Mouse (Mus musculus) cerebellum, adult 9-10 months (tissue): Measurements from ENCODE around the gene Nr3c2.

Experiments
- DNase-seq: peaks from one replicate; pipeline ENCODE4 v3.0.0; 2022

The Nr3c2 gene

DNA sequence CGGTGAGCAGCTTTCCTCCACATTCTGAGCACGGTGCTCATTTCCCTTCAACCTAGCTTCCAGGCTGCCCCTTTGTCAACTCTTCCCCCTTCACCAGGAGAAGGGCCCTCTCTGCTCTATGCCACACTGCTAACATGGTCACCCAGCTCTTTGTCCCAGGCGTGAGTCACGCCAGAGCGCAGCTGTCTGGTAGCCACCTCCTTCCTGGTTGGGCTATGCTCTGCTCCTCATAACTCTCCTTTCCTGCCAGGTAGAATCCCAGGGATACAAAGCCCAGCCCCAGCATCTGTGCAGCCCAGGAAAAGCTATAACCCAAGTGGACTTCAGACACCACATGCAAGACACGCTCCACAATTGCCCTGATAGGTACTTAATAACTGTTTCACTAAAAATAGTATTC lies 362.0 kb downstream of the Nr3c2 start:
- no peak for DNase-seq

DNA sequence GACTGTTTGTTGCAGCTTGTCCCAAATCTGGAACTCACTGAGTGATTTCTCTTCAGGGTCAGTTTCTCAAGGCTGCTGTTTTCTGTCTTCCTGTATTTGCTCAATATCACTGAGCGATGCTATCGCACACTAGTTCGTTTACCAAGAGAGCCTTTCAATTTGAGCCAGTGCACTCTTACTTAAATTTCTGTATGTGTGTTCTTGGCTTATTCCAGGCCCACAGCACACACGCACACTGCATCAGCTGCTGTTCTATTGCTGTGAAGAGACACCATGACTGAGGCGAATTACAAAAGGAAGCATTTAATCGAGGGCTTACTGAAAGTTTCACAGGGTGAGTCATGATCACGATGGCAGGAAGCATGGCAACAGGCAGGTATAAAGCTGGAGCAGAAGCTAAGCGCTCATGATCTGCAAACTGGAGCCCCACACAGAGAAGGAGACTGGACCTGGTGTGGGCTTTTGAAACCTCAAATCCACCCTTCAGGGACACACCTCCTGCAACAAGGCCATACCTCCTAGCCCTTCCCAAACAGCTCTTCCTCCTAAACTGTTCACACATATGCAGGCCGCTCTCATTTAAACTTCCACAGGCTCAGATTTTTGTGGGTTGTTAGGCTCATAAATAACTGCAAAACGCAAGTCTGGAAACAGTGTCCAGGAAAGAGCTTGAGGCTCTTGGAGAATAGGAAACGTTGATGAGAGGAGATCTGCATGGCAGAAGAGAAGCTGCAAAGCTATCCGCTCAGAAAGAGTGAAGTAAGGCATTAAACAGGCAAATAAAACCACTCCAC lies 363.2 kb downstream of the Nr3c2 start:
- no peak for DNase-seq

GRCm38 (mm10) chr8:77267941-77268405 lies 368.7 kb downstream of the Nr3c2 start:
- no peak for DNase-seq

GRCm38 (mm10) chr8:77272136-77272535 lies 372.9 kb downstream of the Nr3c2 start:
- no peak for DNase-seq

DNA sequence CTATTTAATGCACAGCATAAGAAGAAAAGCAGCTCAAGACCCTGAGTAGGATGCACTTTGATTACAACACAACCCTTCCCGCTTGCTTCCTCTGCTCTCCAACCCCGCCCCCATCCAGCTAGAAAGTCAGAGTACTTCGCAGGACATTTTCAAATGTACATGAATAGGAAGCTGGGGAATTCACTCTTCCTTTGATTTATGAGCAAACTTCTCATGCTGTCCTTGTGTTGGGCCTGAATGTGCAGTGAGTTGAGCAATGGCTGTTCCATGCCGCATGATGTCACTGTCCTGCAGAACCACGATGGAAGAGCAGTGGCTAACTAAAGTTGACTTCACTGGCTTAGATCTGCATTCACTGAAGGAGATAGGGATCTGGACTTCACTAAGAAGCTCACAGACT lies 376.3 kb downstream of the Nr3c2 start:
- no peak for DNase-seq

DNA sequence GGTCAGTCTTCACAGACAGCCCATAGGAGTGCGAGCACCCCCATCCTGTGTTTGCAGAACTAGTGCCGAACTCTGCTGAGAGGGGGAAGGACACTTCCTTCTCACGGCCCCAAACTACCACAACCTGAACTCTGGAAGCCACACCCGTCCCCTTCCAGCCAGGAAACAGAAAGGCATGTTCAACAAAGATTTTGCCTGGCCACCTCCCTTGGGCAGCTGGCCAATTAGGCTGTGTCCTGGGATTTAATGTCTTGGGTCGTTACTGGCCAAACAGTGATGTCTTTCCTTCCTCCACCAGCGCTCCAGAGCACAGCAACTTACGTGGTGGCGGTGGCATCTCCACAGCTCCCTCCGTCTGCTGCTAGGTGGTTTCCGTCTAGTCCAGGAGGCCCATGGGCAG lies 377.6 kb downstream of the Nr3c2 start:
- no peak for DNase-seq

DNA sequence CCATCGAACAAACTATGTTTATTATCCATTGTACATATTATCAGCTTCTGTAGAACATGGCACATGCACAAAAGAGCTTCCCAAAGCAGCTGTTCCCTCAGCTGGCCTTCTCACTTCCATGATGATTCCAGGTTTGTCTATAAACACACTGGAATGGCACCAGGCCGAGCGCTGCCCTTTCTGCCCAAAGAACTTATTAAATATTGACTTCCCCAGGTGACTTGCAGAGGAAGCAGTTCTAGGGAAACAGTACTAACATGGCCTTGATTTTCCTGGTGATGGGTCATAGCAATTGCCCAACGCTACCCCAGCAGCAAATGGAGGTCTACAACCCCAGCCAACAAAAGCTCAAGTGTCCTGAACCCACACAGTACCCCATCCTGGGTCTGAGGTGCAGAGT lies 379.0 kb downstream of the Nr3c2 start:
- no peak for DNase-seq

- DNase-seq: no peak
Observed at GRCm38 (mm10) chr8:77279977-77280376, 380.7 kb downstream of the Nr3c2 start.

DNA sequence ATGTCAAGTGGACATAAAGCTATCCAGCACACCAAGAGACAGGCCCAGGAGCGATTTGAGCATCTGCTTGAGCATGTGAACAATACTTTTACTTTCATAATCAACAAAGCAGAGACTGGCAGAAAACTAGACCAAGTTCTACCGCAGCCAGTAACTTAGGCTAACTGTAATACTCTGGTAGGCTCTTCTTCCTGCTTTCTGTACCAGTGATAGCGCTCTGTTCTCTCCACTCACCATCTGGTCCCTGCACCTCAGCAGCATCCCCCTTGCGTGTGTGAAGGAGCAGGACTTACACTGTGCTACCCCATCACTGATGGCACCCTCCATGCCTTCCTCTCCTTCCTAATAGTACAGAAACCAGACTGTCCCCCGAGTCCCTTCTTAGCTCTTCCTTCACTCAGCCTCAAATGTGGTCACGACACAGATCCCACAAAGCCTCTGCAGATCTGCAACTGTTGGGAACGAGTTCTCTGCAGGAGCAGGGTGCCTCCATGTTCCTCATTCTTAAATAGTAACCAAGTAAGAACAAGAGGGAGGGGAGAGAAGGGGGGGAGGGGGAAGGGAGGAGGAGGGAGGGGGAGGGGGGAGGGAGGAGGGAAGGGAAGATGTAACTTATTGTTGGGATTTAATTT lies 383.5 kb downstream of the Nr3c2 start:
- DNase-seq: no peak

- DNase-seq: no peak
Observed at GRCm38 (mm10) chr8:77284473-77284872, 385.2 kb downstream of the Nr3c2 start.

GRCm38 (mm10) chr8:77288065-77288464 lies 388.8 kb downstream of the Nr3c2 start:
- no peak for DNase-seq

- DNase-seq: no peak
Observed at GRCm38 (mm10) chr8:77288492-77288891, 389.2 kb downstream of the Nr3c2 start.

DNA sequence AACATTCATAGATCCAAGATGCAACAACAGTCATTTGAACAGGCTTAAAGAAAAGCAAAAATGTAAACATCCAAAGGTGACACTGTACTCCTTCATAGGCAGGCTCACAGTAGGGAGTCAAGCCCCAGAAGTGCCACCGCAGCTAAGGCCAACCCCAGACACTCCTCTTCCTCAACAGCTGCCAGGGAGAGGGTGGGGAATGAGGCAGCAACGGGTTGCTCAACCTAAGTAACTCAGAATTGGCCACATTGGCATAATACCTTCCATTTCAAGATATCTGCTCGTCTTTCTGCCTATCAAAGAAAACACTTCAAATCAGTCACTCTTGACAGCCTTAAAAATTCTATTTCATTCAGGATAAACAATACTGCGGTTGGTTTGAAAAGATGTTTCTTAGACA lies 392.9 kb downstream of the Nr3c2 start:
- no peak for DNase-seq

DNA sequence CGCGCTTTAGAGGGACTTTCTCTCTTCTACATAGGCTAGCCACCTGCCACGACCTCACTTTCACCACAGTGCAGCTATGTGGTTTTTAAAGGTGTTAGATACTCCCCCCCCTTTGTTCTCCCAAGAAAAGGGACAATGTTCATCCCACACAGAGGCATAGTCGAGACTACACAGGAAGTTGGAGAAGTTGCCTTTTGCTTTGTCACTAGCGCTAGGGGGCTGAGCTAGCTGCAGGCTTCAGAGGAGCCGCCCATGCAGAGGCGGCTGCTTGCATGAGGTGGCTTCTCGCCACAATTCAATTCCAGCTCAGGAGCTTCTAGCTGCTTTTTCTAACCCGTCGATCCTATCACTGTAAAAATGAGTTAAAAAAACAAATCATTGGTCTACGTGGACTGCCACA lies 393.4 kb downstream of the Nr3c2 start:
- no peak for DNase-seq

DNA sequence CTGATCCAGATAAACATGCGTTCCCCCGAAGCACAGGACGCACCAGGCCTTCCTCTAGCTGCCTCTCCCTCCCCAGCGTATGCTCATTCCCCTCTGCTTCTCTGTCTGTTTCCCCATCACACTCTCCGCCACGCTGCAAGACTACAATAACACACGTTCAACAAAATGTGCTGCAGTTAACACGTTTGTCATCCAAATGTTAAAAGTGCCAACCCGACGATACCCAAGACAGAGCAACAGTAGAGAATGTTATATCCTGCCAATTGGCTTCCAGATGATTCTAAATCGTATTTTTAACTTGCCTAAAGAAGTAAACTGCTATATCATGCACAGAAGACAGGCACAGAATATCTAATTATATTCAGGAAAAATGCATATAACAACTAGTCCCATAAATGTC lies 395.4 kb downstream of the Nr3c2 start:
- no peak for DNase-seq
